Mouse (Mus musculus) lung, embryonic 14.5 days (tissue): ENCODE data around the gene Cntn3. TPM values are rescaled to one million over a fixed set of nuclear protein-coding genes. Genes with fewer than 3 reads are reported as not detected.

Experiments used
- ATAC-seq: fragments of 200-750 bp; cut with Nextera tagmentation; 2 replicates; pipeline ENCODE4 v1.8.0; 2017; ENCODE audit warnings: mild to moderate bottlenecking, moderate TSS enrichment, moderate library complexity; ENCODE audit not compliant: insufficient read depth
- DNase-seq: peaks from one replicate; pipeline ENCODE4 v3.0.0-alpha.2; 2015
- H3K27ac ChIP-seq: fragments of 300-500 bp; sonication (generic); 2 replicates; pipeline ENCODE4 v1.5.1; 2014; ENCODE audit warnings: low read depth, mild to moderate bottlenecking, moderate library complexity
- H3K27me3 ChIP-seq: fragments of 300-500 bp; sonication (generic); 2 replicates; pipeline ENCODE4 v1.6.1; 2014; ENCODE audit warnings: low read length, control low read depth; ENCODE audit not compliant: insufficient read depth
- H3K36me3 ChIP-seq: fragments of 300-500 bp; sonication (generic); 2 replicates; pipeline ENCODE4 v1.6.1; 2014; ENCODE audit warnings: control low read depth; ENCODE audit not compliant: insufficient read depth
- H3K4me1 ChIP-seq: fragments of 300-500 bp; sonication (generic); 2 replicates; pipeline ENCODE4 v1.6.1; 2014; ENCODE audit warnings: antibody characterized with exemption, control low read depth; ENCODE audit not compliant: insufficient read depth
- H3K4me2 ChIP-seq: fragments of 300-500 bp; sonication (generic); 2 replicates; pipeline ENCODE4 v1.6.1; 2014; ENCODE audit warnings: mild to moderate bottlenecking
- H3K4me3 ChIP-seq: fragments of 300-500 bp; sonication (generic); 2 replicates; pipeline ENCODE4 v1.5.1; 2014; ENCODE audit warnings: low read depth, low read length
- H3K9ac ChIP-seq: fragments of 300-500 bp; sonication (generic); 2 replicates; pipeline ENCODE4 v1.6.1; 2014
- H3K9me3 ChIP-seq: fragments of 300-500 bp; sonication (generic); 2 replicates; pipeline ENCODE4 v1.6.1; 2016; ENCODE audit warnings: low read depth, low read length, control low read depth
- CTCF ChIP-seq: IDR thresholded peaks from 2 replicates; pipeline ENCODE4 v1.5.1; 2016; ENCODE audit warnings: antibody characterized with exemption, low read depth
- WGBS: fragments of 180-500 bp; shearing (Covaris S2); extraction: QIAGEN DNeasy Blood & Tissue Kit; methylation state at CpG from one replicate; pipeline ENCODE4 v1.1.7; 2014; 5-methylcytosine and 5-hydroxymethylcytosine counted together
- polyA plus RNA-seq: library from polyadenylated mRNA; unstranded; fragments of >200 nt; fragmentation: Nextera tagmentation; extraction: Ambion mirVana; gene quantifications from 2 replicates; pipeline ENCODE4 v1.2.1, GENCODE M21; 2014

The Cntn3 gene
- polyA plus RNA-seq, 1 experiment from 2014 or later, result 0.33 TPM

DNA sequence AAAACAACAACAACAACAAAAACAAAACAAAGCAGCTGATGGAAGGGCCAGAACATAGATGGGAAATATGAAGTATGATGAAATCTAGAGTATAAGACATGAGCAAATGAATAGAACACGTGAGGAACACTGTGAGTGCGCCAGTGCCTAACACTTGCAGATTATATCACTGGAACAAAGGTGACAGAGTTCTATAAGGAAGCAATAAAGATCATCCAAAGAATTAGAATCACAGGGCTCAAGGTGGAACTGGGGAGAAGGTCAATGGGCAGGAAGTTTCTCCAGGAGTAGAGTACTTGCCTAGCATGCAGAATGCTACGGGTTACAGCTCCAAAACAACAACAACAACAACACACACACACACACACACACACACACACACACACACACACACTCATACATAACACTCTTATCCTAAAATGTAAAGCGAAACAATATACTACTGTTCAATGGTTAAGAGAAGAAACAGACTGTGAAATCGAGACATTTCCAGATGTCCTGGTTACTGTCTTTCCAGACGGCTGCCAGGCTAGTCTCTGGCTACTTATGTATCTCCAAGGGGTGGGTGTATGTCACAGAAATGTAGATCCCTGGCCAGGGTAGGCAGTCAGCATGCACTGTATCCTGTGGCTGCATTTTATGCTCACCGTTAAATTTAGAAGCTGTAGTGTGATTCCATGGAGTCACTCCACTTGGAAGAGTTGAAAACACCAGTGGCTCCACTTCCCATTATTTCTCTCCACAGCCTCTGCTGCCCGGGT, 94.4 kb downstream of the Cntn3 start:
- no peaks in the 10 kb centered on the region for H3K36me3 ChIP-seq
- no peak overlapping the region for H3K4me3 ChIP-seq
- no peaks in the 10 kb centered on the region for H3K9me3 ChIP-seq
- H3K4me1 ChIP-seq, result no peaks in the 10 kb centered on the region
- no peak for ATAC-seq
- no peak overlapping the region for H3K4me2 ChIP-seq
- no peak overlapping the region for H3K27ac ChIP-seq
- TF ChIP-seq CTCF, result no peak
- DNase-seq, result no peak
- H3K27me3 ChIP-seq, result no peaks in the 10 kb centered on the region
- 76% methylated on average over 8 of the region's 8 CpGs for WGBS
- H3K9ac ChIP-seq, result no peak overlapping the region

DNA sequence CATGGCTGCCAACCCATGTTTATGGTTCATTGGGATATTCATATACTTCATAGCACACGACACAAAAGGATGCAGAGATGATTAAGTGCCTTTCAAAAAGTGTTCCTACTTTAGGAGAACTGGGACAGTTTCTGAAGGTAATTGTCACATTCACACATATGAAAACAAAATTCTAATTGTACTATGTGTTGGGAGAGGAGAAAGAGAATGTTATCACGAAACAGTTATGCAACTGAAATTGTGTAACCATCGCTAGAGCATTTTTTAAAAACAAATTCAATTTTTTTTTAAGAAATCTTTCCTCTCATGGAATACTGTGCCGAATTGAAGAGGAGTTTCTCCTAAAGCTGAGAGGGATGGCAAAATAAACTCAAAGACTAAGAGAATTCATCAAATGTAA, 134.5 kb downstream of the Cntn3 start:
- WGBS, result 77% methylated on average over 4 of the region's 4 CpGs
- no peak overlapping the region for H3K27ac ChIP-seq
- H3K4me2 ChIP-seq, result no peak overlapping the region
- no peaks in the 10 kb centered on the region for H3K4me1 ChIP-seq
- no peak for DNase-seq
- ATAC-seq, result no peak
- H3K36me3 ChIP-seq, result no peaks in the 10 kb centered on the region
- H3K9ac ChIP-seq, result no peak overlapping the region
- no peak for TF ChIP-seq CTCF
- no peaks in the 10 kb centered on the region for H3K27me3 ChIP-seq
- no peaks in the 10 kb centered on the region for H3K9me3 ChIP-seq
- H3K4me3 ChIP-seq, result no peak overlapping the region

DNA sequence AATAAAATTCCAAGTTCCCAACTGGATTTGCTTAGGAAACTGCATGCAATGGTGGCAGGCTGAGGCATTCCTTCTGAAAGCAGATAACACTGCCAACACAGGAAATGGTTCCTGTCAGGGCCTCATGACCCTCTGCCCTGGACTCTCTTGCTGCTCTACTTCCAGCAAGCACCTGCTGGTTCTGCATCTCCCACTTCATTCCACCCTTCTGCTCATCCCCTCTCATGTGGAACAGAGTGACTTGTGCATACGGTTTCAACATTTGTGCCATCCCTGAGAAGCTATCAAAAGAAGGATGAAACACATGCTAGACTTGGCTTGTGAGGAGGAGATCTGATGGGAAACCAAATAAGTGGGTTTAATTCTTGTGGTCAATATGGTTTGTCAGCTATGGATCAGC, 145.4 kb downstream of the Cntn3 start:
- Histone ChIP-seq H3K4me1 (no peaks in the 10 kb centered on the region), H3K4me3 (no peak overlapping the region), H3K9me3 (no peaks in the 10 kb centered on the region), H3K27ac (no peak overlapping the region), H3K9ac (no peak overlapping the region), H3K4me2 (no peak overlapping the region), H3K27me3 (no peaks in the 10 kb centered on the region), H3K36me3 (no peaks in the 10 kb centered on the region)
- ATAC-seq (no peak), DNase-seq (no peak)
- WGBS, result 75% methylated on average over 1 of the region's 1 CpGs
- no peak for TF ChIP-seq CTCF

DNA sequence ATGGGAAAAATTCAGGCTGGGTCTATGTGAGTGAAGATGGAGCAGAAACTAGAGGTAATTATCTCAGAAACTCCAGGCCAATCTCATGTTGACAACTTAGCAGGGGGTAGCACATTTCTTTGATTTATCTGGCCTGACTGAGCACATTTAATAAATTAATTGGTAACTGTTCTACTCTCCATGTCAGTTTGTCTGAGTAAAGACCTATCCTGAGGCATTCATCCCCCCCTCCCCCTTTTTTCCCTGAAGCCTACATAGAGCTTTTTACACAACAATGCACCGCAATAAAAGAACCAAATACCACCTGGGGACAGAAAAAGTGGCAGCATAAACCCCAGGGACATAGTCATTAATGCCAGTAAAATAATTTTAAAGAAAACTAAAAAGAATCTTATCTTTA, 151.1 kb downstream of the Cntn3 start:
- no peak overlapping the region for H3K9ac ChIP-seq
- no peaks in the 10 kb centered on the region for H3K27me3 ChIP-seq
- TF ChIP-seq CTCF, result no peak
- no peak for ATAC-seq
- no peaks in the 10 kb centered on the region for H3K36me3 ChIP-seq
- no peaks in the 10 kb centered on the region for H3K9me3 ChIP-seq
- H3K4me1 ChIP-seq, result no peaks in the 10 kb centered on the region
- no peak overlapping the region for H3K4me3 ChIP-seq
- no peak for DNase-seq
- no peak overlapping the region for H3K27ac ChIP-seq
- no peak overlapping the region for H3K4me2 ChIP-seq
- 79% methylated on average over 1 of the region's 1 CpGs for WGBS

DNA sequence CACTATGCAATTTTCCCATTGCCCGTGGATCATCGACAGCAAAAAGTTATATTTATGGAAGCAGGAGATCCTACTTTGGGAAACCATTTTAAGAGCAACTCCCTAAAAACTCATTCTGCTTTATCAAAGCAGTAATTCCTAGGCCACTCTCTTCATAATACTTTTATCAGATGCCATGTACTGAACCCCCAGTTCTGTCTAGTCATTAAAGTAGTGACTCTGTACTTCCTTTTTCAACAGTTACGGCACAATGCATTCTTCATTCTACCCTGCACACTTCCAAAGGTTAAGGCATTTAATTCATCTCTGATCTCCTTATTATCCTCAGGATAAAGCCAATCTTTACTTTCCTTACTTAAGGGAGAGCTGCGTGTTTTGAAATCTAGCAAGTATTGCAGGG, 184.3 kb downstream of the Cntn3 start:
- Histone ChIP-seq H3K9ac (no peak overlapping the region), H3K4me1 (no peaks in the 10 kb centered on the region), H3K27ac (no peak overlapping the region), H3K4me3 (no peak overlapping the region), H3K36me3 (no peaks in the 10 kb centered on the region), H3K4me2 (no peak overlapping the region), H3K27me3 (no peaks in the 10 kb centered on the region), H3K9me3 (no peaks in the 10 kb centered on the region)
- TF ChIP-seq CTCF, result no peak
- no peak for ATAC-seq
- DNase-seq, result no peak
- 86% methylated on average over 4 of the region's 4 CpGs for WGBS

DNA sequence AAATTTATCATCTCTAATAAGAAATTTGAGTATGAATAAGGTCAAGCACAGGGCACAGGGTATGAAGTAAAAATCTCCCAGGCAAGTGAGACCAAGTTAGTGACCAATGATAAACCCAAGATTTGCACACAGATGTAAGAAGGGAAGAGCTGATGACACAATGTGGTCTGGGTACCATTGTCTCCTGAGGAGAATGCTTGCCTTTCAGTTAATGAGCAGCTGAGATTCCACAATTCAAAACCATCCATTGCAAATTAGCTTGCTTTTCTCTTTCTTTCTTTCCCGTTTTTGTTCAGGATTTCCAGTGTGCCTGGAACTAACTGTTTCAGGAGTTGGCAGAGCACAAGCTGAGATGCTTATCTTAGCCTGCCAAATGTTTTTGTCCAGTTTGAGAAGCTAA, 200.8 kb downstream of the Cntn3 start:
- Histone ChIP-seq H3K4me2 (no peak overlapping the region), H3K36me3 (no peaks in the 10 kb centered on the region), H3K9me3 (no peaks in the 10 kb centered on the region), H3K9ac (no peak overlapping the region), H3K4me1 (no peaks in the 10 kb centered on the region), H3K4me3 (no peak overlapping the region), H3K27ac (no peak overlapping the region), H3K27me3 (no peaks in the 10 kb centered on the region)
- no peak for DNase-seq
- 40% methylated on average over 1 of the region's 1 CpGs for WGBS
- TF ChIP-seq CTCF, result no peak
- ATAC-seq, result no peak

DNA sequence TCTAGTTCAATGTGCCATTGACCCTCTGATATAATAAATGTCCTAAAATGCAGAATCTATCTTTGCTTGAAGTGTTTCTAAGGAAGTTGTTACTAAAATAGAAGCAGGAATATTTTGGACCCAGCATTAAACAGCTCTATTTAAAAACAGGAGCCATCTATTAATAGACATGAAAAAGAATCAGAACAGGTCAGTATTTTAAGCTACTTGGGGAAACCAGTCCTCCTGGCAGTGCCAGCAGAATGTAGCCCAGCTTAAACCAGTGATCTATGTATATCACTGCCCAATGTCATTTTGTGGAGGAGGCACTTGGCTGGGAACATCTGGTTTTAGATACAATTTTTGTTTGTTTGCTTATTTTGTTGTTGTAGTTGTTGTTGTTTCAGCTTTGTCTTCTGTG, 209.0 kb downstream of the Cntn3 start:
- no peak overlapping the region for H3K4me3 ChIP-seq
- ATAC-seq, result no peak
- no peaks in the 10 kb centered on the region for H3K9me3 ChIP-seq
- H3K4me2 ChIP-seq, result no peak overlapping the region
- H3K36me3 ChIP-seq, result no peaks in the 10 kb centered on the region
- no peak for TF ChIP-seq CTCF
- DNase-seq, result no peak
- no peaks in the 10 kb centered on the region for H3K27me3 ChIP-seq
- H3K27ac ChIP-seq, result no peak overlapping the region
- H3K9ac ChIP-seq, result no peak overlapping the region
- H3K4me1 ChIP-seq, result no peaks in the 10 kb centered on the region
